Mouse (Mus musculus) gastrocnemius, adult 18-20 months (tissue): ENCODE measurements around the gene Ube2cbp. TPM values are rescaled to one million over a fixed set of nuclear protein-coding genes. Genes with fewer than 3 reads are reported as not detected.
A peak's percentile ranks its signal among the peaks of the same experiment; 100 is the strongest.

Experiments used
- DNase-seq: peaks from one replicate; pipeline ENCODE4 v3.0.0; 2021; ENCODE audit warnings: low spot score
- long read RNA-seq, 2 experiments: library from polyadenylated mRNA; stranded (forward); transcript quantifications; one replicate each; pipeline ENCODE4 v2.0.0; 2021
- total RNA-seq, 2 experiments: library from RNA; stranded (reverse); gene quantifications; 2 replicates each; pipeline ENCODE4 v1.2.3; 2021

Gene Ube2cbp
- 1 to 10 TPM; 4.3 to 4.5 TPM for total RNA-seq
- long read RNA-seq, experiment 1, transcript Ube2cbp-201 (10 exons, 1,790 nt): major isoform, 5 of 5 reads
- long read RNA-seq, experiment 1, partial matches to known transcripts: 0 of 5 reads
- long read RNA-seq, experiment 1, other reads (novel, unspliced or antisense): 0 of 5 reads
- long read RNA-seq, experiment 2, transcript Ube2cbp-201 (10 exons, 1,790 nt): major isoform, 8 of 10 reads
- long read RNA-seq, experiment 2, partial matches to known transcripts: 1 of 10 reads
- long read RNA-seq, experiment 2, other reads (novel, unspliced or antisense): 1 of 10 reads

DNA sequence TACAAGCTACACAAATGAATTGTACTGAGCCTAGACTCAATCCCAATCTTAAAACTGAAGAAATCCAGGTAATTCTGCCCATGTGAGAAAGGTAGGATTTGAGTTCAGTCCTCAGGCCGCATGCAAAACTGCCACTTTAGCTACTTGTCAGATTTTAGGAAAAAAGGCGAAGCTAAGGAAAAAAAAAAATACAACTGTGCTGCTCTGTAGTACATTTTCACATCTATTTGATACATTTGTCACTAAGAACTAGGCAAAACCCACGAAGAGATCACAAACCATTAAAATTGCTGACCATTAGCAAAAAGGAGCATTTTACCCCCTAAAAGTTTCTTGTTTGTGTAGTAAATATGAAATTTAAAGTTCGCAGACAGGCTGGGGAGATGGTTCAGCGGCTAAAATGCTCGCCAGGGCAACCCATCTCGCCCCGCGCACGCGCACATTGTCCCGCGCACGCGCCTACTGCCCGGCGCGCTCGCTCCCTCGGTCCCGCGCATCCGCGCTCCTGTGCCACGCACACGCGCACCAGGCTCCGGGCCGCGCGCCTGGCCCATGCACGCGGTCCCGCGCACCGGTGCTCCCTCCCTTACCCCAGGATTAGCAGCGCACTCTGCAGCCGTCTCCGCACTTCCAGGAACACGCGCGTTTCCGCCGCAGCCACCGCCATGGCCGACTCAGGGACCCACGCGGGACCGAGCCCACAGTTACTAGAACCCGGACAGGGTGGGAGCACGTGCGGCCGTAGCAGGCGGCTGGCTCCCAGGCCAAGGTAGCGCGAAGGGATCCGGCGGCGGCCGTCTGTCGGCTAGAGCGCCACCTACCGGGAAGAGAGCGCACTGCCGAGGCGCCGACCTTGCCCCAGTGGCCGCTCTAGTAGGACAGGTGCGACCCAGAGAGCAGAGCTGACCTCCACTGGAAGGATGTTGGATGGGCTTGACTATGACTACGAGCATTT is at the start of gene Ube2cbp:
Ube2cbp (minus strand) TSS at position 800 of the 955 bp plus-strand sequence.
- peak; percentile 81 for DNase-seq

DNA sequence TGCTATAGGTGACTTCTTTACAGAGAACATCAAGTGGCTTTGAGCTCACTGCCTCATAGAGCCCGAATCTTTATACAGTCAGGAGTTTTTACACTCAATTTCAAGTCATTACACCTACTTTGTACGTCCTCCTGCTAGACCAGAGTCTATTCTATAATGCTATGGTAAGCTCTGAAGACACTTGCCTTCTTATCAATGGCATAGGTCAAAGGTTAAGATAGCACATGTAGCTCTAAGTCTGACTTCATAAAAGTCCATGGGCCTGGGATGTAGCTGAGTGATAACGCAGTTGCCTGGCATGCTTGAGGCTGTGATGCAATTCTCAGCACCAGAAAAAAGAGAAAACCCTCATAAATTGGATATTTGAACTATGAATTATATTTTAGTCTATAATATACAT is 49.6 kb upstream of the Ube2cbp start:
- DNase-seq: peak; percentile 17

DNA sequence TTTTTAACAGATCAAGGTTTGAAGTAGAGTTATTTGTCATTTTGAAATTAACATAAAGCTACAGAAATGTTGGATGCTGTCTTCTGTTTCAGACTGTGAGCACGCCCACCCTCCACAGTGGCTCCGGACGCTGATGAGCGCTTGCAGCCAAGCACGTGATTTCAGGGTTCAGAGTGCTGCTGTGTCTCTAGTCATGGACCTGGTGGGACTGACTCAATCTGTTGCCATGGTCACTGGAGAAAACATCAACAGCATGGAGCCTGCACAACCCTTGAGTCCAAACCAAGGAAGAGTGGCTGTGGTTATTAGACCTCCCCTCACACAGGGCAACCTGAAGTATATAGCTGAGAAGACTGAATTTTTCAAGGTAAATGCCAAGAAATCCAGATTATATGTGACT is 49.0 kb upstream of the Ube2cbp start:
- DNase-seq: peak; percentile 19

DNA sequence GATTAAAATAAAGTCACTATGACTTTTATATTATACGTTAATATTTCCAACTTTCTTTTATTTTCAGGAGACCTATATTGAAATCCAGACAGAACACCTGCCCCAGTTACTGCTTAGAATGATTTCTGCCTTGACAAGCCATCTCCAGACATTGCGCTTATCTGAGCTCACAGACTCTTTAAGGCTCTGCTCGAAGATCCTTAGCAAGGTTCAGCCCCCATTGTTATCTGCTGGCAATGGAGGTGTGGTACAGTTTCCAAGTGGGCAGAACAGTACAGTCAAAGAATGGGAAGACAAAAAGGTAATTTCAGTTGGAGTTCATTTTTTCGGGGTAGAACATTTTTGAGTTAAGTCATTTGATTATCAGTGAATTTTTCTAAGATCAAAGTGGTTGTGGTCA is 42.7 kb upstream of the Ube2cbp start:
- DNase-seq: no peak

DNA sequence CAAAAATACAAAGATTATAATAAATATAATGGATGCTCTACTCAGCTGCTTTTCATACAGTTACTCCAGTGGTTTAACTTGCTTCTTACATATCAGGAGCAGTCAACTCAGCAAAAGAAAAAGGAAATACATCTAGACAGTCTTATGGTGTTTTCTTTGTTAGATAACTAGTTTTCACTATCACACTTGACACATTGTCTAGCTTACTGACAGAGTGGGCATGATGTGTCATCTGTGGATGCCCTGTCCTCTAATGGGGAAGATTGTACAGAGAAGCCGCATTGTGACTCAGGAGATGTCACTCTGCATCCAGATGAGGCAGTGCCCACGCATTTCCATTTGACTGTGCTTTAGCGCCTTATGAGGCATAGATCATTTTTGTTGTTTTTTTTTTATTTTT is 34.3 kb upstream of the Ube2cbp start:
- no peak for DNase-seq

DNA sequence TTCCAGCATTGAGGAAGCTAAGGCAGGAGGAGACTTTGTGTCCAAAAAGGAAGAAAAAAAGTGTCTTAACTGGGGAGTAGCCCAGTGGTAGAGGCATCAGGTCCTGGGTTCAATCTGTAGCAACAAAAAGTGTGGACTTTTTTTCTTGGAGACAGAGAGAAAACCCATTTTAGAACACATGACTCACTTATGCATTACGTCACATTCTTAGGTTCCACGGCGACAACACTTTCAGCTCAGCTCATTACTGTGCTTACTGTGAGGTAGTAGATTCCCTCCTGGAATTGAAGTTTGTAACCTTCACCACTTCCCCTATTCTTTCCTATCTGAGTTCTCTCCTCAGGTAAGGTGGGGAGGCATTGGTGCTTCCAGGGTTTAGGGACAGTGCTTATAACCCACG is 31.5 kb upstream of the Ube2cbp start:
- DNase-seq: no peak

DNA sequence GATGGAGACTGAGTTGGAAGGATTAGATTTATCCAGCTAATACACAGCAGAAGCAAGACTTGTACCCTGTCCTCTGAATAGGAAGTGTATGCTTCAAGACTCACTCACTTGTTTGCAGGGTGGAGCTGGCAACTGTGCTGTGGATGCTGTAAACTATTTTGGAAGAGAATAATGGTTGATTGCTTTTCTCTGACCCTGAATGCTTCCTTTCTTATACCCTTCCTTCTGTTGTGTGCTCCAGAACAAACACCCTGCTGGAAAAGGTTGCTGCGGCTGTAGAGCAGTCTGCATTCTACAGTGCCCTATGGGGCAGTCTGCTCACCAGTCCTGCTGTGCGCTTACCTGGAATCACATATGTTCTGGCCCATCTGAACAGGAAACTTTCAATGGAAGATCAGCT is 27.0 kb upstream of the Ube2cbp start:
- no peak for DNase-seq

DNA sequence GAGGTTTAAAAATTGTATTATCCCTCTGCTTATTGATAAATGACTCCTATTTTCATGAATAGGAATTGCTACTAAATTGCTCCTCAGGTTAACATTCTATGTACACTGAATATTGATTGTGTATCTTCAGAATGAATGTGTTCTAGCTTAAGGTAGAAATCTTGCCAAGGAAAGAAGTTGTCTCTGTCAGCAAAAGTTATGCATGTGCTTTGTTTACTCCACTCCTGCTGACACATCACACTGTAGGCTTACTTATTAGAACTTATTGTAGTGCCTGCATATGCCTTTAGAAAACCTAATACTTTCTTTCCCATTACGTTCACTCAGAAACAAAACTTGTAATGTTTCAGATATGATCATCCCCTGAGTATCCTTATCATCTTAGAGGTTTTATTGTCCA is 17.5 kb upstream of the Ube2cbp start:
- no peak for DNase-seq

DNA sequence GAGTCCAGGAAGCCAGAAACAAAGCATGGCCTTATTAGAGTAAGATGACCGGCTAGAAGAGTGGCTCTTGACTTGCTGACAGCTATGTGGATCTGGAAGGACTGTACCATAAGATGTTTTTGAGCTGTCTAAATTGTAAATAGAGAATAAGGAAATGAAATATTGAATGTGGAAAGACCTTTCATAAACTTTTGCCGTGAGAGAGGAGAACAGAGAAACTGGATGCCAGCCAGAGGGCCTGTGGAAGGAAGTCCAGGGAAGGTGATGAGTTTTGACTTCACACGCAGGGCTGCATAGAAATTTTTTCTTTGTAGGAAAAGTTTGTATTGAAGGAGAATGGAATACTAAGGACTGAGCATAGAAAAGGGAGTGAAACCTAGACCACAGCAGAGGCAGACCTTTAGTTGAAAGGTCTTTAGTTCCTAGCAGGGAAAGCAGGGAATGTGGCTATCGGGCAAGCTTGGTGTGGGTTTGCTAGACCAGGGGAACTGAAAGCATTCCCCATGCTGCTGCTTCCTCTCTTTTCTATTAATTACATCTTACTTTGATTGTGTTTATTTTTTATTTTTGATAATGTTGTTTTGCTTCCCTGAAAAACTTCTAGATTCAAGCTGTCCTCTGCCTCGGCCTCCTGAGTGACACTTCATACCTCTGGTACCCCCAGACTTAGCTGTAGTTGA is 13.8 kb upstream of the Ube2cbp start:
- DNase-seq: no peak

DNA sequence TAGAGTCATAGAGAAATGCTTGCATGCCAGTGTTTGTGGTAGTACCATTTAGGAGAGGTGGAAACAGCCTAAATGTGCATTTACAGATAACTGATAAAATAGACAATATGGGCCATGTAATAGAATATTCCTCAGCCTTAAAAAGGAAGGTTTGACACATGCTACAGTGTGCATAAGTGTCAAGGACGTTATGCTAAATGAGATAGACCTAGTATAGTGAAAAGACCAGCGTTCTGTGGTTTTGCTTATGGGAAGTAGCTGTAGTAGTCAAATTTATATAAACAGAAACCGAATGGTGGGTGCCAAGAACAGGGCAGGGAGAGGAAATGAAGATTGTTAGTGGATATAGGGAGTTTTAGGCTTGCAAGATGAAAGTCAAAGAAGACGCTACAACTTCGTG is 12.0 kb upstream of the Ube2cbp start:
- no peak for DNase-seq

DNA sequence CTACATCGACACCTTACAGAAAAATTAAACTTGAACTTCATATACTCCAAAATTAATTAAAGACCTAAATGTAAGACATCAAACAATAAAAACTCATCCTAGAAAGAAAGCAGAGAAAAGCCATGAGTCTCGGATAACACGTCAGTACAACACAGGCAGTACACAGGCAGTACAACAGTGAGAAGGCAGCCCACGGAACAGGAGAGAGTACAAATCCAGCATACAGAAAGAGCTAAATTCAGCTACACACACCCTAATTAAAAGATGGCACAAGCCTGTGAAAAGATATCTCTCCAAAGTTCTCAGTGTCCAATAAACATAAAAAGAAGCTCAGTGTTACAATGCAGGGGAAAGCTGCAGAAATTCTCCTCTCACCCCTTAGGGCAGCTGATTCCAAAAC is 11.2 kb upstream of the Ube2cbp start:
- no peak for DNase-seq

DNA sequence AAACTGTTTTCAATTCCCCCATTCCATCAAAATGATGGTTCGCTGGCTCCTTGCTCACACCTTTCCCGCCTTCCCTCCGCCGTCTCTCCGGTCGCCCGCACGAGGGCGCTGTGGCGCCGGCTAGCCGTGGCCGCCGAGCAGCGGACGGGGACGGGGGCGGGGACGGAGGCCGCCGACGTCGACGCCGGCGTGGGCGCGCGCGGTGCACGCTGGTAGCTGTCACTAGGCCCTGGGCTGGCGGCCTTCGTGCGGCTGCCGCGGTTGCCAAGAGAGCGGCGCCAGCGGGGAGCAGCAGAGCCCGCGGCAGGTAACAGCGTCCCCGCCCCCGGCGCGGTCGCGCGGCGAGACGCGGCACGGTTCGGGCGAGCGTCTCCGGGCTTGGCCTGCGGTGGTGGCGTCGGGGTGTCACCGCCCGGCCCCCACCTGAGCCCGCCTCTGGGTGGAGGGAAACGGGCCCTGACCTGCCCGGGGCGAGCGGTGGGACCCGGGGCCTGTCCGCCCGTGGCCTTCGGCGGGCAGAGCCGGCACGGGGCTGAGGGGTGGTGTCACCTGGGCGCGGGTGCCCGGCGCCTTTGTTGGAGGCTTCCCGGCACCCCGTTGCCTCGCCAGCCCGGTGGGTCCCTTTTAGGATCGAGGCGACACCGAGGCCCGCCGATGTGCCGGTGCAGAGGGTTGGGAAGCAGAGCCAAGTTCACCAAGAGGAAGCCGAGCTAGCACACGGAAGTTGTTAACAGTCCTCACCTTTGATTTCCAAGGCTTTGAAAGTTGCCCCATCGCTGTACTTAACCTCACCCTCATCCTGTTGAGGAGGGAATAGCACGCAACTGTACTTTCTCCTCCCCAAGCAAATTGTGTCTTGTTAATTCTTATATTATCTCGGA is 2.5 kb upstream of the Ube2cbp start, which contains the start of gene Dop1a:
Dop1a (plus strand) TSS at position 165 of the 881 bp plus-strand sequence.
- peak; percentile 89 for DNase-seq

DNA sequence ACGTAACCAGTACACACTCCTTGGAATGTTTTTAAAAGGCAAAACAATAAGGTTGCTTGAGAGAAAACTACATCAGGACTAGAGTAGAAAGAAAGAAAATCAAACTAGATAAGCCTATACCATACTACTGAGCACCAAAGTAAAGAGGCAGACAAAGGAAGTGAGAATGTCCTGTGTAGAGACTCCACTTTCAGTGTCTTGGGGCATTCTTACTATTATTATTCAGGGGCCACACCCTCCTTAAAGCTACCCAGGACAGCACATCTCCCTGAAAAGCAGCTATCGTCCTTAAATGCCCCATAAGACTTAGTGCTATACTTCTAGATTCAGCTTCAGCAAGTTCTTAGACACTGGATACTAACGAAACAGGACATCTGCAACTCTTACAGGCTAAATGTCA is 11.1 kb downstream of the Ube2cbp start:
- no peak for DNase-seq

DNA sequence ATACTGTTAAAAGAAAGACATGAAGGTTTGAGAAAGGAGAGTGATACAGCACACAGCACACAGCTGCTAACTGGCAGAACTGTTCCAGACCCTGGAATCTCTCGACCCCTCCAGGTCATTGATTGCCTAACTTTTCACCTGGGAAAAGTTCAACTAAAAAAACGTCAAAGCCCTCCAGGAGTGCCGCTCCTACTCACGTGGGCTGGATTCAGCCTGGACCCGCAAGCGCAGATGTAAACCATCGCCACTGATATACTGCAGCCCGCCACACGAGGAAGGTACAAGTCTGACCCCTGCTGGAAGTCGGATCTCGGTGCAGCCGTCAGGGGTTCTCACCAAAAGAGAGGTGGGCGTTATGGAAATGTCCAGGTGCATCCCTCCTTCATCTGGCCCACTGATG is 13.1 kb downstream of the Ube2cbp start:
- DNase-seq: peak; percentile 18

DNA sequence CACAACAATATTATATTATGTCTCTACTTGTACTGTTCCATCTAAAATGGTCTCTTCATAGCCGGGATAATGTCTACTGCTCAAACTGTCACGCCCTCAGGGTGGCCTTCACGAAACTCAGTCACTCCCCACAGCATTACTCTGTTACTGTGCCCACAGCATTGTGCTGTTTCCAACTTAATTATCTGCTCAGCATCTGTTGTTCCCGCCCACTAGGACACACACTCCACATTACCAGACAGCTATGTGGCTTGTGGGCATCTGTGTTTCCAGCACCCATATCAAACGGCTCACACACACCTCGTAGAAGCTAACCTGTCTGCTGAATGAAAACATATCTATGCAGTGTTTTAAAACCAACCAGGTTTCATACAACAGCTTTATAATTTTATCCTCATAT is 13.7 kb downstream of the Ube2cbp start:
- DNase-seq: no peak

DNA sequence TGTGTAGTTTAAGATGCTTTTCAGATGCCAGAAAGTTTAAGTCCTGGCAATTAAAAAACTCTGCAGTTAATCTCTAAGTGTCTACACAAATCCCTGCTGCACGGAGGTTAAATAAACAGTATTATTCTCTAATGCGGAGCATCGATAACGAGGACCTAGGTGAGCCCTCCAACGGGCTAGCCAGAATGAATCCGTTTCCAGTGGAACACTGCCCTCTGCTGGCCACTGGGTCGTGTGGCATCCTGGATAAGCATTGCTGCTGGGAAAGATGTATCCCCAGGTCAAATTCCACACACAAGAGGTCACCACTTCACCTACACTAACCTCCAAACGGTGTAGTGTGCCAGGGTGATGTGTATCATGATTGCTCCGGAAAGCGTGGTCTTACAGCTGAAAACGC is 15.2 kb downstream of the Ube2cbp start:
- DNase-seq: peak; percentile 71

DNA sequence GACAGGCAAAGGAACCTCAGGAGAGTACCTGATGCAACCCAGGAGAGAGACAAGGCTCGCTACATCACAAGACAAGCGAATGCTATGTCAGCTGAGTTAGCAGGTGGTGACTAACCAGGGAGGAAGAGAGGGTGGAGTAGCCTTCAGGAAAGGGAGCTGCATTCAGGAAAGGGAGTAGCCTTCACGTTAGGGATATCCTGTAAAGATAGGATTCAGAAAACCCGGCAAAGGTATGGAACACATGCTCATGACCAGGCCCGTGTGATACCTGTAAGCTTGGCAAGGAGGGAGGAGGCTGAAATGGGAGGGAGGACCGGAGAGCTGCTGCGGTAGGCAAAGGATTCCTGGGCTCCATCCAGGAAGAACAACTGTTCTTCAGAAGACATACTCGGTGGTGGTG is 17.3 kb downstream of the Ube2cbp start:
- DNase-seq: no peak

DNA sequence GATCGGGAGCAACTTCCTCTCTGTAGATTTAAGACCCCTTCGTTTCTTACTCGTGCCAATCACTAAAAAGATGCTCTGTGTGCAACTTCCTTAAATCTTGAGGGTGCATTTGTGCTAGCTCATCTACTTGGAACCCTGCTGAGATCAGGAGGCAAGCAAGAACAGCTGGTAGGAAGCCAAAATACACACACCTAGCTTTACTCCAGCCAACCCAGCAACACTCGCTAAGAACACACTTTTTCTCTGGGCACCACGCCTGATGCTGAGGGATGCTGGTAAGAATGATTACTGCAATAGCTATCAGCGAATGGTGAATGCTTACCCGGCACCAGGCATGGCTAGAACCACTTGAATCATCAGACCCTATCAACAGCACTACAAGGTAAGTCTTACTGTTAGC is 17.9 kb downstream of the Ube2cbp start:
- no peak for DNase-seq

DNA sequence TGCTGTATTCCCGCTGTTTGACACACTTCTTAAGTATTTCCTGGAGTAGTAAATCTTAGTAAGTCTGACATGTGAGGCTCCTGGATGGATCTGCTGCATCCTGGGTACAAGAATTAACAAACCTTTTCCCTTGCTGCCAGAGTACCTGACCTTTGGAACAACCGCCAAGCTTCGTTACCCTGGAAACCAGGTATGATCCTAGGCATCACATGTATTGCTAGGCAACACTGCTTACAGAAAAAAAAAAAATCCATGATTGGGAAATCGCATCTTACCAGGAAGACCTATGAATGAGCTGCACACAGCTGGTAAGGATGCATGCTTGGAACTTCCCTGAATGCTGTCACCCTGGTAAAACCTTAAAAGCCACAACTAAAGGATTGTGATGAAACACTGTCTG is 22.5 kb downstream of the Ube2cbp start:
- DNase-seq: no peak

DNA sequence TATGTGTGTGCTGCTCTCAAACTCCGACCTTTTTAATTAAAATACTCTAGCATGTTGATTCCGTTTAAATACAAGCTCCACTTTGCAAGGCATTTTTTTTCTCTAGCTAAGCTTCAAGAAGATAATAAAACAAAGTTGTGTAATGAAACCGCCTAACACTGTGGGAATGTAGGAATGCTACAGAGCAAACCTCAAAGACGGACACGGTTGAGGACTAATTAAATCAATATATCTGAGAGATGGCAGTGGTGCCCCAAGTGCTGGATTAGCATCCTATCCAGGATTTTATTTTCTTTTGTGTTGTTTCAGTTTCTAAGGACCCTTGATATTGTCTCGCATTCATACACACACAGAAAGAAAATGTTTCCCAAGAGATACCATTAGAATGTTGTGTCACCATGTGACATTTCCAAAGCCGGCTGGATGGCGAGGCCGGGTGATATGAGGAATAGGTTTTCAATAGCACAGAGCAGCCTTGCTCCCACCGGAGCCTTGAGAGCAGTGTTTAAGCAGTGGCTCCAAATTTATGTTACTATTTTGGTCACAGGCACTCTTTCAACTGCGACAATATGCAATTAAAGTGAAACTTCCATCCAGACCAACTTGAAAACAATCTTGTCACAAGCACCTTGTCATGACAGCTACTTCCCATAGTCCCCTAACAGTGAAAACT is 26.3 kb downstream of the Ube2cbp start:
- no peak for DNase-seq

DNA sequence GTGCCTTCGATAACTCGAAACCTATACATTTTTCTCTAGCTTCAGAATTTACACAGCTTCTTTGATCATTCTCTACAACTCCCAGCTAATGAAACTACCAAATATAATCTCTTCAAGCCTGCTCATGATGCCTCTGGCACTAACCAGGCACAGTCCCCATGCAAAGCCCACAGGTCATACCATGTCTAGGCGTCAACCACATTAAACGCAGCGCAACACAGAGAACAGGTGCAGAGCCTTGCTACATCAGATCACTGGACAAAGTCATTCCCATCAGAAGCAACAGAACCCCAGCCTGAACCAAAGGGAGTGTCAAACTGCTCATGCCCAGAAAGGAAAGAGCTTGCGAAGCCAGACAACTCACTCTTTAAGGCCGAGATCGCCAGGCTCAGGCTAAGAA is 28.1 kb downstream of the Ube2cbp start:
- DNase-seq: no peak
